Mouse (Mus musculus) skeletal muscle tissue, adult 2 months (tissue): ENCODE results near the gene Bsn.
A peak's percentile ranks its signal among the peaks of the same experiment; 100 is the strongest.

Experiments used
- DNase-seq: peaks from one replicate; pipeline ENCODE4 v3.0.0-alpha.2; 2012; ENCODE audit warnings: low read depth, low spot score

The Bsn gene

GRCm38 (mm10) chr9:108128248-108128647 lies 61.9 kb downstream of the Bsn start:
- DNase-seq = no peak

- no peak for DNase-seq
Measured at GRCm38 (mm10) chr9:108126436-108127180, 63.6 kb downstream of the Bsn start.

GRCm38 (mm10) chr9:108125731-108126130 lies 64.5 kb downstream of the Bsn start:
- DNase-seq = no peak

GRCm38 (mm10) chr9:108123916-108124315 lies 66.3 kb downstream of the Bsn start:
- no peak for DNase-seq

GRCm38 (mm10) chr9:108121170-108121969 lies 68.8 kb downstream of the Bsn start:
- no peak for DNase-seq

- no peak for DNase-seq
Measured at GRCm38 (mm10) chr9:108120671-108121070, 69.5 kb downstream of the Bsn start.

- DNase-seq = peak; percentile 83
Measured at GRCm38 (mm10) chr9:108119891-108120411, 70.2 kb downstream of the Bsn start.

- no peak for DNase-seq
Measured at GRCm38 (mm10) chr9:108117143-108117542, 73.0 kb downstream of the Bsn start.

- no peak for DNase-seq
Measured at GRCm38 (mm10) chr9:108115290-108116077, 74.7 kb downstream of the Bsn start.

GRCm38 (mm10) chr9:108112719-108113340 lies 77.4 kb downstream of the Bsn start:
- peak; percentile 61 for DNase-seq

GRCm38 (mm10) chr9:108111593-108112121 lies 78.5 kb downstream of the Bsn start:
- DNase-seq = no peak

- DNase-seq = no peak
Measured at GRCm38 (mm10) chr9:108111101-108111592, 79.0 kb downstream of the Bsn start.

- no peak for DNase-seq
Measured at GRCm38 (mm10) chr9:108110160-108110559, 80.0 kb downstream of the Bsn start.

GRCm38 (mm10) chr9:108107867-108108266 lies 82.3 kb downstream of the Bsn start:
- DNase-seq = no peak

- DNase-seq = no peak
Measured at GRCm38 (mm10) chr9:108106090-108106489, 84.1 kb downstream of the Bsn start.

- DNase-seq = no peak
Measured at GRCm38 (mm10) chr9:108105549-108105863, 84.7 kb downstream of the Bsn start.

- DNase-seq = no peak
Measured at GRCm38 (mm10) chr9:108104766-108105548, 85.2 kb downstream of the Bsn start.

GRCm38 (mm10) chr9:108099619-108100018 lies 90.6 kb downstream of the Bsn start:
- no peak for DNase-seq

GRCm38 (mm10) chr9:108095949-108096712 lies 94.1 kb downstream of the Bsn start:
- no peak for DNase-seq

GRCm38 (mm10) chr9:108095518-108095917 lies 94.7 kb downstream of the Bsn start:
- DNase-seq = peak; percentile 79
